8 mouse cellular contexts compared by ENCODE assay signal in the genomic region with DNA sequence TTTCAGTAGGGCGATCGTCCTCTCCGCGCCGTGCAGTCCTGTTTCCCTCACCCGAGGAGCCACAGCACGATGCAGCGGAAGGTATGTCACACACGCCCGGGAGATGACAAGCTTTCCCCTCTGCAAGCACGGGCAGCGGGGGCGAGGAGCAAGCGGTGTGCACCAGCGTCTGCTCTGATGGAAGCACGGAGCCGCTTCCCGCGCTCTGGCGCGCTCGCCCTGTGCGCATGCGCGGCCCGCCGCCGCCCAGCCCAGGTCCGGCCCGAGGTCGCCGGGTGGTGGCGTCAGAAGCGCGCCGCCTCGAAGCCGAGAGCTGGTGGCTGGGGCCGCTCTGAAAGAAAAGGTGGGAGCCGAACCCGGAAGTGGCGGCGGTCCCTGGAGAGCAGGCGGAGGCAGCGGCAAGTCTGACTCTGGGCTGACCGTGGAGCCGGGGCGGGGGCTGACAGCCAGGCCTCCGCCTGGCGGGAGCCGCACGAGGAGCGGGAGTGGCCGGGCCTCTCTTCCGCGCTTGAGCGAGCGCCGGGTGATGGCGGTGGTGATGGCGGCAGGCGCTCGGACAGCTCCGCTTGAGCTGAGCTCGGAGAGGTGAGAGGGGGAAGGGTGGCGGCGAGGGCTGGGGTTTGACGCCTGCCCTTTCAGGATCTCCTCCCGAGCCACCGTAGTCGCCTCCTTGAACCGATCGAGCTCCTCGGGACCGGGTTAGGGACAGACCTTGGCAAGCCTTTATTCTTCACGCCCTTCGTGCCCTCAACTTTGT. TPM values are rescaled to one million over a fixed set of nuclear protein-coding genes. Genes with fewer than 3 reads are reported as not detected.
DNase-seq lines count a peak whose midpoint lies in the region; ATAC-seq and TF ChIP-seq lines count a peak whose summit lies in the region.

Wdhd1 (minus strand) TSS at position 221 of the 757 bp plus-strand sequence.
Socs4 (plus strand) TSS at position 295 of the 757 bp plus-strand sequence.

- H3K4me1 ChIP-seq in cortical plate, adult 2 months (ENCODE audit: control insufficient read depth, insufficient read depth, low read length), result peaks cover 2% of the 10 kb centered on the region; the same call in 1 of the 2 replicates

- H3K27ac ChIP-seq in cortical plate, adult 2 months (ENCODE audit: insufficient read depth, low read length), result peak within 1 kb of the TSS; percentile 66

- peak within 1 kb of the TSS; percentile 72 for H3K4me3 ChIP-seq in cortical plate, adult 2 months (ENCODE audit: insufficient read depth, low read length)

- ATAC-seq in activated CD4-positive, CD25-positive, alpha-beta regulatory T cell, adult 4 months, result peak; percentile 88
- peak; percentile 84 for ATAC-seq in megakaryocyte progenitor cell, adult 5-6 weeks (replicated peaks; ENCODE audit: poor library complexity)

- TF ChIP-seq POLR2A in cortical plate, adult 2 months (IDR thresholded peaks at IDR 0.05; ENCODE audit: extremely low read depth, insufficient read depth, low read length), result peak; percentile 74; the same call in 1 of the 2 replicates

- no peak for TF ChIP-seq CTCF in cortical plate, adult 2 months (IDR thresholded peaks at IDR 0.05; ENCODE audit: extremely low read depth, insufficient read depth, low read length)

- peak; percentile 94 for DNase-seq in gastrocnemius, postnatal 10 days
- peak; percentile 95 for DNase-seq in induced T-regulatory cell, adult 2 months (ENCODE audit: low read depth)
- DNase-seq in left cerebral cortex, adult 9 months (ENCODE audit: low spot score in 2 of 2), result peak; percentile 79 to 92
- peak; percentile 93 for DNase-seq in right cerebral cortex, postnatal 14 days
- peak; percentile 89 to 95 for DNase-seq in urinary bladder, postnatal 36 days (ENCODE audit: low spot score in 2 of 2)

RNA-seq across cellular contexts. Expression of gene Wdhd1, which starts in this region (rescaled TPM):
- 10 to 100 TPM; 18.2 to 18.7 TPM for polyA plus RNA-seq in activated CD4-positive, CD25-positive, alpha-beta regulatory T cell, adult 4 months (2017; shearing (Covaris generic))
- 5.3 and 6.2 TPM in 2 replicates for polyA plus RNA-seq in cortical plate, adult 2 months (2012; rRNA removed)
- 1 to 10 TPM; 3.4 to 5.9 TPM for total RNA-seq in gastrocnemius, postnatal 10 days (2021)
- 48.8 and 58.1 TPM in 2 replicates for total RNA-seq in megakaryocyte progenitor cell, adult 5-6 weeks (2015)
- total RNA-seq in megakaryocyte progenitor cell, adult 5-6 weeks (2017), result 105 and 152 TPM in 2 replicates

RNA-seq across cellular contexts. Expression of gene Socs4, which starts in this region (rescaled TPM):
- 1 to 10 TPM; 4.4 to 6.2 TPM for polyA plus RNA-seq in activated CD4-positive, CD25-positive, alpha-beta regulatory T cell, adult 4 months (2017; shearing (Covaris generic))
- 4.8 and 5.1 TPM in 2 replicates for polyA plus RNA-seq in cortical plate, adult 2 months (2012; rRNA removed)
- 10 to 100 TPM in 1 of 2 experiments, 1 to 10 TPM in 1; 8.7 to 10.8 TPM for total RNA-seq in gastrocnemius, postnatal 10 days (2021)
- 22.5 and 24.1 TPM in 2 replicates for total RNA-seq in megakaryocyte progenitor cell, adult 5-6 weeks (2015)
- total RNA-seq in megakaryocyte progenitor cell, adult 5-6 weeks (2017), result 16.1 and 34.4 TPM in 2 replicates

Comparison
In these comparisons a context has a peak if more than half of its experiments do, and no peak if none do; other contexts are left out.
1. Peak in every context shown above with its lines: DNase-seq, ATAC-seq, H3K4me3 ChIP-seq and H3K27ac ChIP-seq.
2. RNA of gene Wdhd1 (total RNA-seq): 48.8 to 152 TPM in megakaryocyte progenitor cell, adult 5-6 weeks; 3.4 to 5.9 TPM in gastrocnemius, postnatal 10 days; every median in the first group is over 4 times any median in the second.